Mouse (Mus musculus): ENCODE measurements around the gene Pafah1b2.

GRCm38 (mm10) chr9:46043626-46044025 lies 31.1 kb upstream of the Pafah1b2 start:
- no peak for TF ChIP-seq CTCF (IDR thresholded peaks at IDR 0.05; ENCODE audit: control insufficient read depth, insufficient read depth, insufficient replicate concordance, low read depth, low read length)
- no peak for TF ChIP-seq POLR2A (IDR thresholded peaks at IDR 0.05; ENCODE audit: control insufficient read depth, low read depth, low read length)
